Mouse (Mus musculus): ENCODE data around the gene Eif5a. TPM values are rescaled to one million over a fixed set of nuclear protein-coding genes. Genes with fewer than 3 reads are reported as not detected.

Gene Eif5a
- total and polyA plus RNA-seq, 2 experiments from 2014 or later, result 491 to 1,160 TPM

- ATAC-seq, result no peak
- no peak overlapping the region for H3K4me2 ChIP-seq (ENCODE audit: low read depth, low read length)
Measured at GRCm38 (mm10) chr11:69878952-69879351, 42.8 kb downstream of the Eif5a start.

GRCm38 (mm10) chr11:69878399-69878798, 43.4 kb downstream of the Eif5a start:
- Histone ChIP-seq H3K9me3 (ENCODE audit: low read length) (no peaks in the 10 kb centered on the region), H3K4me3 (ENCODE audit: low read length) (no peak overlapping the region), H3K4me2 (ENCODE audit: low read depth, low read length) (no peak overlapping the region), H3K27me3 (ENCODE audit: insufficient read depth, low read length) (no peaks in the 10 kb centered on the region), H3K4me1 (ENCODE audit: insufficient read depth, low read length) (peaks cover 5% of the 10 kb centered on the region; the same call in 1 of the 2 replicates), H3K36me3 (ENCODE audit: insufficient read depth, low read length) (no peaks in the 10 kb centered on the region), H3K9ac (replicated peaks; ENCODE audit: low read length) (no peak overlapping the region), H3K27ac (no peak overlapping the region)
- TF ChIP-seq CTCF (IDR thresholded peaks at IDR 0.05; ENCODE audit: low read depth), result no peak
- ATAC-seq (no peak), DNase-seq (ENCODE audit: low spot score) (peak; percentile 18)
- 59% methylated on average over 3 of the region's 3 CpGs for whole genome bisulfite sequencing

More at GRCm38 (mm10) chr11:69878952-69879351, 42.8 kb downstream of the Eif5a start:
- no peaks in the 10 kb centered on the region for H3K36me3 ChIP-seq (ENCODE audit: insufficient read depth, low read length)
- DNase-seq (ENCODE audit: low spot score), result no peak
- no peaks in the 10 kb centered on the region for H3K27me3 ChIP-seq (ENCODE audit: insufficient read depth, low read length)
- TF ChIP-seq CTCF (IDR thresholded peaks at IDR 0.05; ENCODE audit: low read depth), result no peak
- no peak overlapping the region for H3K4me3 ChIP-seq (ENCODE audit: low read length)
- H3K9ac ChIP-seq (replicated peaks; ENCODE audit: low read length), result no peak overlapping the region
- no peak overlapping the region for H3K27ac ChIP-seq
- WGBS, result 89% methylated on average over 6 of the region's 6 CpGs
- H3K9me3 ChIP-seq (ENCODE audit: low read length), result no peaks in the 10 kb centered on the region
- peaks cover 5% of the 10 kb centered on the region; the same call in 1 of the 2 replicates for H3K4me1 ChIP-seq (ENCODE audit: insufficient read depth, low read length)

GRCm38 (mm10) chr11:69877878-69878277, 43.9 kb downstream of the Eif5a start, which contains the start of gene Tmem95:
Gene Tmem95, minus strand, starts transcription at chr11:69878018.
- 78% methylated on average over 11 of the region's 11 CpGs for WGBS
- 0 out of 2 replicates have a peak within 1 kb of the TSS, but pooled peaks have one; percentile 7 for H3K4me3 ChIP-seq (ENCODE audit: low read length)
- H3K36me3 ChIP-seq (ENCODE audit: insufficient read depth, low read length), result no peaks in the 10 kb centered on the region

GRCm38 (mm10) chr11:69876867-69877266, 44.9 kb downstream of the Eif5a start:
- Histone ChIP-seq H3K4me2 (ENCODE audit: low read depth, low read length) (peak overlapping the region; percentile 42), H3K27me3 (ENCODE audit: insufficient read depth, low read length) (no peaks in the 10 kb centered on the region), H3K9ac (replicated peaks; ENCODE audit: low read length) (no peak overlapping the region), H3K36me3 (ENCODE audit: insufficient read depth, low read length) (no peaks in the 10 kb centered on the region), H3K4me1 (ENCODE audit: insufficient read depth, low read length) (peaks cover 5% of the 10 kb centered on the region; the same call in 1 of the 2 replicates), H3K9me3 (ENCODE audit: low read length) (no peaks in the 10 kb centered on the region), H3K4me3 (ENCODE audit: low read length) (0 out of 2 replicates have a peak overlapping the region, but pooled peaks have one; percentile 7), H3K27ac (no peak overlapping the region)
- peak; percentile 88 for TF ChIP-seq CTCF (IDR thresholded peaks at IDR 0.05; ENCODE audit: low read depth)
- ATAC-seq (peak; percentile 58; the same call in 1 of the 2 replicates), DNase-seq (ENCODE audit: low spot score) (peak; percentile 86)
- WGBS, result 3% methylated on average over 12 of the region's 12 CpGs

More at GRCm38 (mm10) chr11:69877878-69878277, 43.9 kb downstream of the Eif5a start, which contains the start of gene Tmem95:
- ATAC-seq (no peak), DNase-seq (ENCODE audit: low spot score) (no peak)
- H3K9ac ChIP-seq (replicated peaks; ENCODE audit: low read length), result no peak within 1 kb of the TSS
- no peaks in the 10 kb centered on the region for H3K27me3 ChIP-seq (ENCODE audit: insufficient read depth, low read length)
- H3K27ac ChIP-seq, result no peak within 1 kb of the TSS
- no peak for TF ChIP-seq CTCF (IDR thresholded peaks at IDR 0.05; ENCODE audit: low read depth)
- H3K4me2 ChIP-seq (ENCODE audit: low read depth, low read length), result peak within 1 kb of the TSS; percentile 42
- peaks cover 5% of the 10 kb centered on the region; the same call in 1 of the 2 replicates for H3K4me1 ChIP-seq (ENCODE audit: insufficient read depth, low read length)
- H3K9me3 ChIP-seq (ENCODE audit: low read length), result no peaks in the 10 kb centered on the region

- DNase-seq (ENCODE audit: low spot score), result no peak
- H3K36me3 ChIP-seq (ENCODE audit: insufficient read depth, low read length), result no peaks in the 10 kb centered on the region
- no peak overlapping the region for H3K4me3 ChIP-seq (ENCODE audit: low read length)
- 68% methylated on average over 7 of the region's 7 CpGs for WGBS
- ATAC-seq, result no peak
- H3K9me3 ChIP-seq (ENCODE audit: low read length), result no peaks in the 10 kb centered on the region
- TF ChIP-seq CTCF (IDR thresholded peaks at IDR 0.05; ENCODE audit: low read depth), result no peak
- no peak overlapping the region for H3K9ac ChIP-seq (replicated peaks; ENCODE audit: low read length)
- no peaks in the 10 kb centered on the region for H3K27me3 ChIP-seq (ENCODE audit: insufficient read depth, low read length)
- peaks cover 5% of the 10 kb centered on the region; the same call in 1 of the 2 replicates for H3K4me1 ChIP-seq (ENCODE audit: insufficient read depth, low read length)
- H3K4me2 ChIP-seq (ENCODE audit: low read depth, low read length), result no peak overlapping the region
- H3K27ac ChIP-seq, result no peak overlapping the region
Measured at GRCm38 (mm10) chr11:69876186-69876585, 45.6 kb downstream of the Eif5a start.

- TF ChIP-seq CTCF (IDR thresholded peaks at IDR 0.05; ENCODE audit: low read depth), result no peak
- Histone ChIP-seq H3K9me3 (ENCODE audit: low read length) (no peaks in the 10 kb centered on the region), H3K4me2 (ENCODE audit: low read depth, low read length) (no peak overlapping the region), H3K9ac (replicated peaks; ENCODE audit: low read length) (no peak overlapping the region), H3K27me3 (ENCODE audit: insufficient read depth, low read length) (no peaks in the 10 kb centered on the region), H3K4me3 (ENCODE audit: low read length) (no peak overlapping the region), H3K27ac (no peak overlapping the region), H3K4me1 (ENCODE audit: insufficient read depth, low read length) (peaks cover 5% of the 10 kb centered on the region; the same call in 1 of the 2 replicates), H3K36me3 (ENCODE audit: insufficient read depth, low read length) (no peaks in the 10 kb centered on the region)
- DNase-seq (ENCODE audit: low spot score) (no peak), ATAC-seq (no peak)
- WGBS, result 67% methylated on average over 4 of the region's 4 CpGs
Measured at GRCm38 (mm10) chr11:69872451-69872850, 49.3 kb downstream of the Eif5a start.

- no peak for TF ChIP-seq CTCF (IDR thresholded peaks at IDR 0.05; ENCODE audit: low read depth)
Measured at GRCm38 (mm10) chr11:69871822-69872221, 49.9 kb downstream of the Eif5a start.

More at GRCm38 (mm10) chr11:69871822-69872221, 49.9 kb downstream of the Eif5a start:
- WGBS, result 91% methylated on average over 7 of the region's 7 CpGs
- H3K9ac ChIP-seq (replicated peaks; ENCODE audit: low read length), result no peak overlapping the region
- no peak overlapping the region for H3K4me2 ChIP-seq (ENCODE audit: low read depth, low read length)
- H3K4me3 ChIP-seq (ENCODE audit: low read length), result no peak overlapping the region
- DNase-seq (ENCODE audit: low spot score), result no peak
- no peaks in the 10 kb centered on the region for H3K27me3 ChIP-seq (ENCODE audit: insufficient read depth, low read length)
- no peaks in the 10 kb centered on the region for H3K9me3 ChIP-seq (ENCODE audit: low read length)
- H3K36me3 ChIP-seq (ENCODE audit: insufficient read depth, low read length), result no peaks in the 10 kb centered on the region
- no peak overlapping the region for H3K27ac ChIP-seq
- no peaks in the 10 kb centered on the region for H3K4me1 ChIP-seq (ENCODE audit: insufficient read depth, low read length)
- no peak for ATAC-seq

All from hindbrain, postnatal 0 days (tissue).